Mouse (Mus musculus) brain, embryonic 14.5 days (tissue): ENCODE data around the gene Mob3b.

Source experiments
- CTCF ChIP-seq: fragments of 200-500 bp; IDR thresholded peaks from 2 replicates; pipeline ENCODE4 v1.5.1; 2012; ENCODE audit warnings: inconsistent platforms, mild to moderate bottlenecking, moderate library complexity, borderline replicate concordance; ENCODE audit not compliant: insufficient read depth, insufficient read length; ENCODE audit errors: extremely low read depth
- POLR2A ChIP-seq: fragments of 200-500 bp; IDR thresholded peaks from 2 replicates; pipeline ENCODE4 v1.6.1; 2012; ENCODE audit warnings: mild to moderate bottlenecking, inconsistent platforms, borderline replicate concordance; ENCODE audit not compliant: poor library complexity, insufficient read depth, insufficient read length, severe bottlenecking; ENCODE audit errors: extremely low read depth

GRCm38 (mm10) chr4:35165947-35166346 lies 8.7 kb upstream of the Mob3b start:
- no peak for TF ChIP-seq POLR2A
- TF ChIP-seq CTCF = no peak
